Mouse (Mus musculus): ENCODE measurements at regions not wholly inside any gene's neighbourhood (a gene's known extent, or its start where the extent isn't known, plus 50 kb on each side); places are given as distances from the start of the nearest gene placed in this dataset.

GRCm38 (mm10) chr4:31168357-31168756 is 795.5 kb upstream of the Map3k7 start:
- TF ChIP-seq POLR2A (IDR thresholded peaks at IDR 0.05; ENCODE audit: control insufficient read depth, low read depth, low read length) = no peak
- TF ChIP-seq CTCF (IDR thresholded peaks at IDR 0.05; ENCODE audit: control insufficient read depth, insufficient read depth, insufficient replicate concordance, low read depth, low read length) = no peak
